Mouse (Mus musculus): Measurements from ENCODE around the gene Catip.

DNA sequence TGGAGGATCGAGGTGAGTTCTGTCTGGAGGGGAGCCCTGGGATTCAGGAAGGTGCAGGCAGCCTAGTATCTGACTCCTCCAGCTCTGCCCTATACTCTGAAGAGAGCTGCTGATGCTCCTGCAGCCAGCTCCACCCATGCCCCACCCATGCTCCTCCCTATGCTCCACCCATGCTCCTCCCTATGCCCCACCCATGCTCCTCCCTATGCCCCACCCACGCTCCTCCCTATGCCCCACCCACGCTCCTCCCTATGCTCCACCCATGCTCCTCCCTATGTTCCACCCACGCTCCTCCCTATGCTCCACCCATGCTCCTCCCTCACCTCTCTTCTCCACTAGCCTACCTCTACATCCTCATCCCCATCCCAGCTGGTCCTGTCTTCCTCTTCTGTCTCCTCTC, 53.2 kb downstream of the Catip start:
- TF ChIP-seq CTCF (IDR thresholded peaks at IDR 0.05; ENCODE audit: low read depth) (no peak), EP300 (IDR thresholded peaks at IDR 0.05; ENCODE audit: low read depth) (no peak)
